Mouse (Mus musculus) cerebellum, adult 11-12 months (tissue): ENCODE data around the gene Pnkp.
A peak's percentile ranks its signal among the peaks of the same experiment; 100 is the strongest.

Source experiments
- DNase-seq: peaks from one replicate; pipeline ENCODE4 v3.0.0; 2022

Gene Pnkp

GRCm38 (mm10) chr7:44832763-44833162 lies 24.2 kb upstream of the Pnkp start:
- DNase-seq, result no peak

- DNase-seq, result no peak
These were observed 21.4 kb upstream of the Pnkp start for GRCm38 (mm10) chr7:44835373-44836015.

- no peak for DNase-seq
These were observed 20.9 kb upstream of the Pnkp start for GRCm38 (mm10) chr7:44836016-44836404.

GRCm38 (mm10) chr7:44836423-44837053 lies 20.4 kb upstream of the Pnkp start:
- peak; percentile 15 for DNase-seq

GRCm38 (mm10) chr7:44838073-44838472 lies 18.9 kb upstream of the Pnkp start:
- DNase-seq, result no peak

GRCm38 (mm10) chr7:44839171-44839490 lies 17.8 kb upstream of the Pnkp start:
- no peak for DNase-seq

GRCm38 (mm10) chr7:44839491-44840191 lies 17.3 kb upstream of the Pnkp start:
- peak; percentile 36 for DNase-seq

GRCm38 (mm10) chr7:44840426-44840825 lies 16.5 kb upstream of the Pnkp start:
- peak; percentile 36 for DNase-seq

GRCm38 (mm10) chr7:44841825-44842463 lies 15.0 kb upstream of the Pnkp start:
- DNase-seq, result peak; percentile 20

- DNase-seq, result peak; percentile 58
These were observed 11.9 kb upstream of the Pnkp start for GRCm38 (mm10) chr7:44845006-44845405.

GRCm38 (mm10) chr7:44846804-44847203 lies 10.1 kb upstream of the Pnkp start:
- DNase-seq, result peak; percentile 73

GRCm38 (mm10) chr7:44847772-44848171 lies 9.2 kb upstream of the Pnkp start:
- DNase-seq, result peak; percentile 72

GRCm38 (mm10) chr7:44848561-44849415 lies 8.2 kb upstream of the Pnkp start, which contains the start of the genes Akt1s1 and Tbc1d17:
Gene Akt1s1, plus strand, starts transcription at chr7:44848991.
Gene Tbc1d17, minus strand, starts transcription at chr7:44849079.
- peak; percentile 100 for DNase-seq

GRCm38 (mm10) chr7:44849416-44850111 lies 7.4 kb upstream of the Pnkp start:
- peak; percentile 94 for DNase-seq

GRCm38 (mm10) chr7:44850146-44850545 lies 6.8 kb upstream of the Pnkp start:
- DNase-seq, result no peak

- DNase-seq, result peak; percentile 60
These were observed 5.9 kb upstream of the Pnkp start for GRCm38 (mm10) chr7:44850789-44851624.

- no peak for DNase-seq
These were observed 5.2 kb upstream of the Pnkp start for GRCm38 (mm10) chr7:44851625-44852234.

GRCm38 (mm10) chr7:44852259-44853027 lies 4.5 kb upstream of the Pnkp start:
- peak; percentile 70 for DNase-seq

- peak; percentile 62 for DNase-seq
These were observed 3.9 kb upstream of the Pnkp start for GRCm38 (mm10) chr7:44853065-44853464.
